Mouse (Mus musculus) heart, adult 2 months (tissue): ENCODE measurements around the gene Ago3. TPM values are rescaled to one million over a fixed set of nuclear protein-coding genes. Genes with fewer than 3 reads are reported as not detected.

Experiments used
- DNase-seq, 2 experiments: peaks; one replicate each; pipeline ENCODE4 v3.0.0; 2021
- H3K27ac ChIP-seq: fragments of 200-600 bp; 2 replicates; pipeline ENCODE4 v1.8.1; 2022
- H3K27me3 ChIP-seq: fragments of 200-500 bp; 2 replicates; pipeline ENCODE4 v1.6.1; 2012; ENCODE audit warnings: mild to moderate bottlenecking, low read length, inconsistent platforms, mixed read lengths; ENCODE audit not compliant: control insufficient read depth, insufficient read depth
- H3K36me3 ChIP-seq: fragments of 200-500 bp; 2 replicates; pipeline ENCODE4 v1.6.1; 2012; ENCODE audit warnings: low read length, inconsistent platforms; ENCODE audit not compliant: control insufficient read depth, insufficient read depth
- H3K4me1 ChIP-seq: fragments of 200-500 bp; 2 replicates; pipeline ENCODE4 v1.6.1; 2011; ENCODE audit warnings: low read length; ENCODE audit not compliant: control insufficient read depth, insufficient read depth
- H3K4me3 ChIP-seq: fragments of 200-600 bp; 2 replicates; pipeline ENCODE4 v1.8.1; 2022
- H3K79me2 ChIP-seq: fragments of 200-500 bp; replicated peaks from 2 replicates; pipeline ENCODE4 v1.6.1; 2012; ENCODE audit warnings: mild to moderate bottlenecking, inconsistent platforms, low read length, moderate library complexity, mixed read lengths; ENCODE audit not compliant: control insufficient read depth, insufficient read depth
- H3K9ac ChIP-seq: fragments of 200-500 bp; 2 replicates; pipeline ENCODE4 v1.6.1; 2012; ENCODE audit warnings: low read depth, mild to moderate bottlenecking, control low read depth, inconsistent platforms, low read length, mixed read lengths
- CTCF ChIP-seq: fragments of 200-600 bp; IDR thresholded peaks from 2 replicates; pipeline ENCODE4 v1.8.1; 2022; ENCODE audit warnings: antibody characterized with exemption, mild to moderate bottlenecking, moderate library complexity
- EP300 ChIP-seq: fragments of 200-500 bp; IDR thresholded peaks from 2 replicates; pipeline ENCODE4 v1.6.1; 2011; ENCODE audit warnings: low read depth, low read length, control low read depth; ENCODE audit not compliant: insufficient read depth
- POLR2A ChIP-seq: fragments of 200-500 bp; IDR thresholded peaks from 2 replicates; pipeline ENCODE4 v1.6.1; 2011; ENCODE audit warnings: mild to moderate bottlenecking, low read depth, low read length, control low read depth; ENCODE audit not compliant: insufficient read depth
- WGBS: fragments of 180-500 bp; shearing (Covaris S2); methylation state at CpG from one replicate; pipeline ENCODE4 v1.1.7; 2018; 5-methylcytosine and 5-hydroxymethylcytosine counted together
- intact Hi-C: fragments of 180-260 bp; cut with DNase I; formaldehyde crosslinking; loops from one replicate; pipeline ENCODE4 v1.15.1; 2025
- polyA plus RNA-seq: library from polyadenylated mRNA; depleted of rRNA; stranded (reverse); fragments of >200 nt; gene quantifications from 2 replicates; pipeline ENCODE4 v1.2.3, GENCODE M21; 2012
- total RNA-seq, 2 experiments: library from RNA; stranded (reverse); gene quantifications; 2 replicates each; pipeline ENCODE4 v1.2.3; 2021

Gene Ago3
- total and polyA plus RNA-seq, 3 experiments, result 6.4 to 12.6 (median 11.0) TPM

- no peaks in the 10 kb centered on the region for H3K27me3 ChIP-seq
- H3K36me3 ChIP-seq, result no peaks in the 10 kb centered on the region
- H3K9ac ChIP-seq, result no peak overlapping the region
- WGBS, result 86% methylated on average over 3 of the region's 3 CpGs
- H3K4me1 ChIP-seq, result no peaks in the 10 kb centered on the region
- H3K27ac ChIP-seq, result no peak overlapping the region
- intact Hi-C loops, result no loop called here
- H3K4me3 ChIP-seq, result no peak overlapping the region
- TF ChIP-seq CTCF, result no peak
- no peak for TF ChIP-seq POLR2A
- TF ChIP-seq EP300, result no peak
- no peaks in the 10 kb centered on the region; the same call in 1 of the 2 replicates for H3K79me2 ChIP-seq
- no peak for DNase-seq
These were observed 16.8 kb downstream of the Ago3 start for GRCm38 (mm10) chr4:126412526-126412925.

- H3K4me3 ChIP-seq, result no peak overlapping the region
- no peaks in the 10 kb centered on the region for H3K36me3 ChIP-seq
- 25% methylated on average over 9 of the region's 9 CpGs for WGBS
- no peaks in the 10 kb centered on the region for H3K79me2 ChIP-seq
- H3K4me1 ChIP-seq, result no peaks in the 10 kb centered on the region
- intact Hi-C loops, result no loop called here
- no peak overlapping the region for H3K27ac ChIP-seq
- peak in 1 of 2 experiments; percentile 4 for DNase-seq
- TF ChIP-seq EP300, result no peak
- no peak for TF ChIP-seq CTCF
- no peak for TF ChIP-seq POLR2A
- H3K27me3 ChIP-seq, result no peaks in the 10 kb centered on the region
- H3K9ac ChIP-seq, result no peak overlapping the region
These were observed 57.9 kb downstream of the Ago3 start for GRCm38 (mm10) chr4:126371497-126371896.

GRCm38 (mm10) chr4:126360069-126360468 lies 69.3 kb downstream of the Ago3 start:
- DNase-seq, result no peak
- no peak overlapping the region for H3K27ac ChIP-seq
- no peaks in the 10 kb centered on the region for H3K4me1 ChIP-seq
- H3K79me2 ChIP-seq, result no peaks in the 10 kb centered on the region
- no peak overlapping the region for H3K9ac ChIP-seq
- H3K36me3 ChIP-seq, result no peaks in the 10 kb centered on the region
- no peak overlapping the region for H3K4me3 ChIP-seq
- no peaks in the 10 kb centered on the region for H3K27me3 ChIP-seq
- 98% methylated on average over 1 of the region's 1 CpGs for WGBS
- TF ChIP-seq EP300, result no peak
- TF ChIP-seq POLR2A, result no peak
- TF ChIP-seq CTCF, result no peak
- intact Hi-C loops, result no loop called here

GRCm38 (mm10) chr4:126343451-126343850 lies 85.9 kb downstream of the Ago3 start:
- TF ChIP-seq EP300 (no peak), CTCF (no peak), POLR2A (no peak)
- Histone ChIP-seq H3K79me2 (no peaks in the 10 kb centered on the region), H3K27me3 (no peaks in the 10 kb centered on the region), H3K9ac (no peak overlapping the region), H3K4me3 (no peak overlapping the region), H3K27ac (no peak overlapping the region), H3K4me1 (no peaks in the 10 kb centered on the region), H3K36me3 (0 out of 2 replicates have a peak, but pooled peaks cover 1% of the 10 kb centered on the region)
- no peak for DNase-seq
- WGBS, result 70% methylated on average over 4 of the region's 4 CpGs
- intact Hi-C loops, result no loop called here

- DNase-seq, result no peak
- WGBS, result 47% methylated on average over 4 of the region's 4 CpGs
- no peak overlapping the region for H3K27ac ChIP-seq
- TF ChIP-seq EP300 (no peak), CTCF (no peak), POLR2A (no peak)
- H3K36me3 ChIP-seq, result no peaks in the 10 kb centered on the region
- no peaks in the 10 kb centered on the region for H3K79me2 ChIP-seq
- intact Hi-C loops, result no loop called here
- H3K27me3 ChIP-seq, result no peaks in the 10 kb centered on the region
- no peaks in the 10 kb centered on the region; the same call in 1 of the 2 replicates for H3K4me1 ChIP-seq
- H3K4me3 ChIP-seq, result no peak overlapping the region
- H3K9ac ChIP-seq, result no peak overlapping the region
These were observed 89.9 kb downstream of the Ago3 start for GRCm38 (mm10) chr4:126339461-126339860.

- Histone ChIP-seq H3K4me3 (no peak overlapping the region), H3K4me1 (no peaks in the 10 kb centered on the region; the same call in 1 of the 2 replicates), H3K27me3 (no peaks in the 10 kb centered on the region), H3K36me3 (no peaks in the 10 kb centered on the region), H3K9ac (no peak overlapping the region), H3K79me2 (no peaks in the 10 kb centered on the region), H3K27ac (no peak overlapping the region)
- intact Hi-C loops, result no loop called here
- 54% methylated on average over 3 of the region's 3 CpGs for WGBS
- DNase-seq, result no peak
- TF ChIP-seq POLR2A (no peak), CTCF (peak; percentile 49), EP300 (no peak)
These were observed 97.0 kb downstream of the Ago3 start for GRCm38 (mm10) chr4:126332358-126332757.
